Mouse (Mus musculus): ENCODE data around the gene Snx29.

DNA sequence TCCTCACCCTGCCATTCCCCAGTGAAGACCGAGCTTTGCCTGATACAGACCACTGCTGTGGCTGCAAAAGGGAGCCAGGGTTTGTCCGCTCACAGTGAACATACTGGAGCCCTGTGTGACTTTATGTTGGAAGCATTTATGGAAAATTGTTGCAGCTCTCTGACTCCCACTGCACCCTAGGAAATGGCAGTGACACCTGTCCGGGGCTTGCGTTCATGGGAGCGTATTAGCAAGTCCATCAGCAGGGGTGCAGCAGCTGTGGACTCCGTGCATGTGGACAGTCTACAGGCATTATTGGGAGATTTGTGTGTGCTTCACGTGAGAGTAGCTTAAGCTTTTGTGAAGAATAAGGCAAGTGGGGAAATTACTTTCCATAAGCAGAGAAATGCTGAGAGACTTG, 307.0 kb downstream of the Snx29 start:
- TF ChIP-seq CTCF (IDR thresholded peaks at IDR 0.05; ENCODE audit: borderline replicate concordance, insufficient read depth, low read depth, low read length) (no peak), POLR2A (IDR thresholded peaks at IDR 0.05; ENCODE audit: borderline replicate concordance, insufficient read depth, low read length) (no peak)
